9 mouse cellular contexts compared by ENCODE assay signal in the genomic region with DNA sequence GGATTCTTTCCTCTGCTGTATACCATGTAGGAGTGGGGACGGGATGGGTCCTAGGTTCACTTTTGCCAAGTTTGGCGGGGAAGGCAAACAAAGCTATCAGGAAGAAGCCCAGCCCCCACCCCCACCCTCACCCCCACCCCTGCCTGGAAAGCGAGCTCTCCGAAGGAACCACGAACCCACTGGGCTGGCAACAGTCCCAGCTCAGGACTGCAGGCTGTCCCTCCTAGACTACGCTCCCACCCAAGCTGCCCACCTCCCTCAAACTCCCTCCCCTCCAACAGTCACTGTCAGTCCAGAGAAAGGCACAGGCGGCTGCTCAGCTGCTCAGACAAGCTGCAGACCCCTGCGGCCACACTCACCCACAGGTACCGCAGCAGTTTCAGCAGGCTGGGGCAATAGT. TPM values are rescaled to one million over a fixed set of nuclear protein-coding genes. Genes with fewer than 3 reads are reported as not detected.
A peak's percentile ranks its signal among the peaks of the same experiment; 100 is the strongest.
DNase-seq lines count a peak whose midpoint lies in the region; ATAC-seq and TF ChIP-seq lines count a peak whose summit lies in the region.
"Had no signal": no experiment of that assay in that cellular context is flagged by ENCODE, and none has a peak within 500 bp of the region (broad histone marks: within the 10 kb centered on the region; RNA-seq: fewer than 3 reads in every experiment).

No protein-coding gene starts in this region.

- no peak for TF ChIP-seq CTCF in thymus, adult 2 months (IDR thresholded peaks at IDR 0.05; ENCODE audit: borderline replicate concordance, control insufficient read depth, extremely low read depth, insufficient read depth, low read length, poor library complexity)

- no peaks in the 10 kb centered on the region for H3K9me3 ChIP-seq in kidney, embryonic 14.5 days (ENCODE audit: control insufficient read depth, low read length)
- H3K9me3 ChIP-seq in embryonic facial prominence, embryonic 10.5 days = no peaks in the 10 kb centered on the region
- H3K9me3 ChIP-seq in hindbrain, embryonic 16.5 days (ENCODE audit: control insufficient read depth, low read length) = no peaks in the 10 kb centered on the region
- H3K9me3 ChIP-seq in midbrain, embryonic 14.5 days (ENCODE audit: control insufficient read depth, low read length) = no peaks in the 10 kb centered on the region

- no peak for ATAC-seq in kidney, embryonic 14.5 days (ENCODE audit: low FRiP score, low TSS enrichment)
- no peak for ATAC-seq in hindbrain, embryonic 16.5 days
- ATAC-seq in midbrain, embryonic 14.5 days (ENCODE audit: low FRiP score, low TSS enrichment) = no peak

- no peaks in the 10 kb centered on the region for H3K36me3 ChIP-seq in kidney, embryonic 14.5 days (ENCODE audit: control insufficient read depth, insufficient read depth, low read length)
- no peaks in the 10 kb centered on the region for H3K36me3 ChIP-seq in embryonic facial prominence, embryonic 10.5 days (replicated peaks)
- no peaks in the 10 kb centered on the region for H3K36me3 ChIP-seq in hindbrain, embryonic 16.5 days (ENCODE audit: control insufficient read depth, insufficient read depth, low read length)
- no peaks in the 10 kb centered on the region for H3K36me3 ChIP-seq in midbrain, embryonic 14.5 days (ENCODE audit: control insufficient read depth, insufficient read depth, low read length)
- no peaks in the 10 kb centered on the region for H3K36me3 ChIP-seq in thymus, adult 2 months (ENCODE audit: control insufficient read depth, insufficient read depth, low read length)

- peak overlapping the region; percentile 27 for H3K4me3 ChIP-seq in kidney, embryonic 14.5 days (ENCODE audit: low read length)
- H3K4me3 ChIP-seq in embryonic facial prominence, embryonic 10.5 days = peak overlapping the region; percentile 52
- H3K4me3 ChIP-seq in hindbrain, embryonic 16.5 days (ENCODE audit: low read length) = peak overlapping the region; percentile 3; the same call in 1 of the 2 replicates
- no peak overlapping the region for H3K4me3 ChIP-seq in midbrain, embryonic 14.5 days (replicated peaks; ENCODE audit: low read depth, low read length)
- H3K4me3 ChIP-seq in thymus, adult 2 months (ENCODE audit: control insufficient read depth, insufficient read depth, low read length) = no peak overlapping the region; the same call in 1 of the 2 replicates

- H3K27me3 ChIP-seq in kidney, embryonic 14.5 days (ENCODE audit: control insufficient read depth, insufficient read depth, low read length) = no peaks in the 10 kb centered on the region
- 0 out of 2 replicates have a peak, but pooled peaks cover 5% of the 10 kb centered on the region for H3K27me3 ChIP-seq in embryonic facial prominence, embryonic 10.5 days (replicated peaks; ENCODE audit: low read depth, poor library complexity, severe bottlenecking)
- H3K27me3 ChIP-seq in hindbrain, embryonic 16.5 days (replicated peaks; ENCODE audit: control insufficient read depth, insufficient read depth, low read length) = no peaks in the 10 kb centered on the region
- H3K27me3 ChIP-seq in midbrain, embryonic 14.5 days (ENCODE audit: control insufficient read depth, insufficient read depth, low read length) = no peaks in the 10 kb centered on the region
- no peaks in the 10 kb centered on the region; the same call in 1 of the 2 replicates for H3K27me3 ChIP-seq in thymus, adult 2 months (ENCODE audit: control insufficient read depth, insufficient read depth, low read length)

- 17% methylated on average over 9 of the region's 9 CpGs for WGBS in kidney, embryonic 14.5 days
- 17% methylated on average over 9 of the region's 9 CpGs for WGBS in embryonic facial prominence, embryonic 10.5 days
- WGBS in hindbrain, embryonic 16.5 days = 16% methylated on average over 9 of the region's 9 CpGs
- WGBS in midbrain, embryonic 14.5 days = 23% methylated on average over 9 of the region's 9 CpGs
- whole genome bisulfite sequencing in thymus, adult 2 months = 0% methylated on average over 9 of the region's 9 CpGs

- no peak for DNase-seq in kidney, adult 8-10 months
- DNase-seq in embryonic facial prominence, embryonic 10.5 days (ENCODE audit: low spot score) = no peak
- DNase-seq in midbrain, embryonic 14.5 days = peak; percentile 30
- DNase-seq in left cerebral cortex, adult 18-20 months (ENCODE audit: low spot score in 2 of 2) = no peak
- DNase-seq in left cerebral cortex, postnatal 4 days = no peak
- DNase-seq in thymus, adult 2 months = no peak
- DNase-seq: cerebellum, adult 18-20 months had no signal

- H3K4me1 ChIP-seq in kidney, embryonic 14.5 days (ENCODE audit: control insufficient read depth, insufficient read depth, low read length) = peaks cover 42% of the 10 kb centered on the region
- peaks cover 79% of the 10 kb centered on the region for H3K4me1 ChIP-seq in embryonic facial prominence, embryonic 10.5 days
- peaks cover 17% of the 10 kb centered on the region for H3K4me1 ChIP-seq in hindbrain, embryonic 16.5 days (ENCODE audit: control insufficient read depth, insufficient read depth, low read depth, low read length)
- peaks cover 9% of the 10 kb centered on the region; the same call in 1 of the 2 replicates for H3K4me1 ChIP-seq in midbrain, embryonic 14.5 days (ENCODE audit: control insufficient read depth, insufficient read depth, low read length)
- peaks cover 13% of the 10 kb centered on the region for H3K4me1 ChIP-seq in thymus, adult 2 months (replicated peaks; ENCODE audit: control insufficient read depth, insufficient read depth, low read length)

- intact Hi-C loops in left cerebral cortex, postnatal 4 days (cut with DNase I) = no loop called here

- H3K4me2 ChIP-seq in kidney, embryonic 14.5 days (replicated peaks; ENCODE audit: low read depth, low read length) = peak overlapping the region; percentile 50
- H3K4me2 ChIP-seq in hindbrain, embryonic 16.5 days (ENCODE audit: low read length) = peak overlapping the region; percentile 40
- H3K4me2 ChIP-seq in midbrain, embryonic 14.5 days (ENCODE audit: low read length) = peak overlapping the region; percentile 23

- no peak overlapping the region for H3K27ac ChIP-seq in kidney, embryonic 14.5 days (ENCODE audit: low read depth, low read length)
- peak overlapping the region; percentile 65 for H3K27ac ChIP-seq in embryonic facial prominence, embryonic 10.5 days (replicated peaks)
- H3K27ac ChIP-seq in hindbrain, embryonic 16.5 days (ENCODE audit: low read depth, low read length) = no peak overlapping the region
- H3K27ac ChIP-seq in midbrain, embryonic 14.5 days (replicated peaks; ENCODE audit: low read depth, low read length) = no peak overlapping the region
- no peak overlapping the region for H3K27ac ChIP-seq in thymus, adult 2 months (ENCODE audit: control insufficient read depth, insufficient read depth, low read length)

- no peak for TF ChIP-seq POLR2A in thymus, adult 2 months (IDR thresholded peaks at IDR 0.05; ENCODE audit: control insufficient read depth, extremely low read depth, insufficient read depth, low read length, poor library complexity)

- peak overlapping the region; percentile 37; the same call in 1 of the 2 replicates for H3K9ac ChIP-seq in kidney, embryonic 14.5 days (ENCODE audit: low read depth, low read length)
- H3K9ac ChIP-seq in hindbrain, embryonic 16.5 days (ENCODE audit: low read depth, low read length) = no peak overlapping the region
- H3K9ac ChIP-seq in midbrain, embryonic 14.5 days (replicated peaks; ENCODE audit: low read length) = no peak overlapping the region

RNA-seq across cellular contexts. Expression of gene 2900026A02Rik, which starts 58.3 kb away (rescaled TPM):
- polyA plus RNA-seq in kidney, embryonic 14.5 days (2014; fragmentation: Nextera tagmentation; extraction: Ambion mirVana) = 3.9 and 5.4 TPM in 2 replicates
- polyA plus RNA-seq in embryonic facial prominence, embryonic 10.5 days (2016; fragmentation: Nextera tagmentation; extraction: Ambion mirVana) = 3.7 and 4.6 TPM in 2 replicates
- polyA plus RNA-seq in hindbrain, embryonic 16.5 days (2015; fragmentation: Nextera tagmentation; extraction: Ambion mirVana) = 4.3 and 4.8 TPM in 2 replicates
- 1.6 and 2.1 TPM in 2 replicates for polyA plus RNA-seq in midbrain, embryonic 14.5 days (2014; fragmentation: Nextera tagmentation; extraction: Ambion mirVana)
- 10 to 100 TPM; 37.3 to 39.1 TPM for total RNA-seq in left cerebral cortex, adult 18-20 months (2021)
- 10 to 100 TPM; 40.1 to 41.4 TPM for total RNA-seq in left cerebral cortex, postnatal 4 days (2021)
- polyA plus RNA-seq in thymus, adult 2 months (2012; rRNA removed) = 6.9 and 7.8 TPM in 2 replicates

Comparison
In these comparisons a context has a peak if more than half of its experiments do, and no peak if none do; other contexts are left out.
1. H3K4me3 ChIP-seq: peak in kidney, embryonic 14.5 days (single experiment), embryonic facial prominence, embryonic 10.5 days (single experiment) and hindbrain, embryonic 16.5 days (single experiment); none in midbrain, embryonic 14.5 days (single experiment) and thymus, adult 2 months (single experiment).
2. Peak in every context shown above with its lines, with median percentiles within 50 percentile points of each other: H3K4me2 ChIP-seq.